Mouse (Mus musculus) ovary, adult 10 weeks (tissue): Measurements from ENCODE around the gene Mars2. TPM values are rescaled to one million over a fixed set of nuclear protein-coding genes. Genes with fewer than 3 reads are reported as not detected.

Experiments
- polyA plus RNA-seq: library from polyadenylated mRNA; stranded (reverse); fragments of 350-450 nt; fragmentation: Illumina TruSeq; extraction: RNeasy Lipid Tissue Mini Kit (QIAGEN cat#74804); gene quantifications from one replicate; pipeline ENCODE4 v1.2.3, GENCODE M21; 2014

The Mars2 gene
- 6.4 TPM for polyA plus RNA-seq

DNA sequence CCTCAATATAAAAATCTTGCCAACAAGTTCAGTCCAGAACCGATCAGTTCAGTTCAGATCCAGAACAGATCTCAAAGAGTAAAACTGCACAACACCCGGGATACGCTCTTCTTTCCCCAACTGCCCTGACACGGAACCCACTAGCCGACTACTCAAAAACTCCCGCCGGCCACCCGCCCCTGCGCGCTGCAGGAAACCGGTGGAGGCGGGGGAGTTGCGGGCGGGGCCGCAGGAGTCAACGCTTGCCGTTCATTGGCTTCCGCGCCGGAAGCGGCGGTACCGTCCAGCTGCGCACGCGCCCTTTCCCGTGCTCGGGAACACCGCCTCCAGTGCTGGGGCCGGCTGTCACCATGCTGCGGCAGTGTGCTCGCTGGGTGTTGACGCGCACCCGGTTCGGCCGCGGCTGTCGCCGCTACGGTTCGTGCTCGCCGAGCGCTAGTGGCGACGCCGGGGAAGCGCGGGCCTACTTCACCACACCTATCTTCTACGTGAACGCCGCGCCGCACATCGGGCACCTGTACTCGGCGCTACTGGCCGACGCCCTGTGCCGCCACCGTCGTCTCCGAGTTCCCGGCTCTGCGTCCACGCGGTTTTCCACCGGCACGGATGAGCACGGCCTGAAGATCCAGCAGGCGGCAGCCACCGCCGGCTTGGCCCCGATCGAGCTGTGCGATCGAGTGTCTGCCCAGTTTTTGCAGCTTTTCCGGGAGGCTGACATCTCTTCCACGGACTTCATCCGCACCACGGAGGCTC is at the start of gene Mars2:
Mars2 (plus strand) TSS at position 288 of the 753 bp plus-strand sequence.

DNA sequence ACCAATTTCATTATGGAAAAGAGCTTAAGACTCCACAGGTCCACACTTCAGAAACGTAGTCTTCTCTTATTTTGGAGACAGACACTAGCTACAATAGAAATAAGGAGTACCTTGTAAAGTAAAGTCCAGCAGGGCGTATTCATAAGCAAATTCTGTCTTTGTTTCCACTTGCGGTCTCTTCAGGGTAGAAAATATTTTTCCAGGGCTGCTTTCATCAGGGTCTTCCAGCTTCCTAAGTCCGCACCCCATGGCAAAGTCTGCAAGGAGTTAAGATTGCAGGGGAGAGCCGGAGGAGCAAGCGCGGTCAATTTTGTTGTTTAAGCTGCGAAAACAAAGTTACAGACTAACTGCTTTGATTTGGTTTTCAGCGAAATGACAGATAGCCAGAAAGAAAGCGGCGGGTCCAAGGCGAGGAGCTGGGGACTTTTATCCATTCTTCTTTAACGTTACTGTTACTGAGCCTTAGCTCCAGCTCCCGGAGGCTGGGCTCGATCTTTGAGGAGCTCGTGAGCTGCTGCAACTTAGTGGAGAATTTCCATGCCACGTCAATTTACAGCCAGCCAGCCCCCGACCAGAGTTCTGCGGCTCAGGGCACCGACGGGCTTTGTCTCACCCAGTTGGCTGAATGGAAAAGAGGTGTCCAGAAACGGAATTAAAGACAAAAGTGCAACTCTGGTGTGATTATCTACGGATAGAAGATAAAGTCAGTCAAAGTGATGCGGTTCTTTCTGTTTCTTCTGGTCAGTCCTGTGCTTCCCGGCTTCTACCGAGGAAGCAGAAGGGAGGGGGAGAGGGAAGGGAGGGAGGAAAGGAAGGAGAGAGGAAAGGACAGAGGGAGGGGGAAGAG is 10.7 kb upstream of the Mars2 start, which contains the start of gene Rftn2:
Rftn2 (minus strand) TSS at position 772 of the 847 bp plus-strand sequence.

Other genes with a start within 250 kb of the Mars2 start
- 347 TPM for gene Sf3b1, start 209.7 kb upstream of the Mars2 start, polyA plus RNA-seq
- gene Coq10b, start 184.4 kb upstream of the Mars2 start, polyA plus RNA-seq: 99.4 TPM
- gene Hspe1, start 149.0 kb upstream of the Mars2 start, polyA plus RNA-seq: 696 TPM
- 1,148 TPM for gene Hspd1, start 148.9 kb upstream of the Mars2 start, polyA plus RNA-seq
- gene Mob4, start 105.9 kb upstream of the Mars2 start, polyA plus RNA-seq: 380 TPM
- gene Rftn2, start 10.4 kb upstream of the Mars2 start, polyA plus RNA-seq: 17.0 TPM
- gene Boll, start 126.3 kb downstream of the Mars2 start, polyA plus RNA-seq: not detected
- gene Plcl1, start 168.7 kb downstream of the Mars2 start, polyA plus RNA-seq: 12.4 TPM